Mouse (Mus musculus) stomach, embryonic 15.5 days (tissue): ENCODE measurements around the gene Nr1h3. TPM values are rescaled to one million over a fixed set of nuclear protein-coding genes. Genes with fewer than 3 reads are reported as not detected.
"Not testable (repeated sequence)": the region's sequence is repeated elsewhere in the genome, so short reads cannot be mapped to it uniquely, and the experiment has no call there.

Experiments used
- ATAC-seq: fragments of 200-750 bp; cut with Nextera tagmentation; 2 replicates; pipeline ENCODE4 v1.8.0; 2017; ENCODE audit warnings: low read depth, moderate number of reproducible peaks, moderate TSS enrichment; ENCODE audit not compliant: insufficient read depth, low FRiP score
- H3K27ac ChIP-seq: fragments of 300-500 bp; sonication (generic); 2 replicates; pipeline ENCODE4 v1.5.1; 2015; ENCODE audit warnings: mild to moderate bottlenecking, inconsistent platforms
- H3K27me3 ChIP-seq: fragments of 300-500 bp; sonication (generic); replicated peaks from 2 replicates; pipeline ENCODE4 v1.6.1; 2015; ENCODE audit warnings: inconsistent platforms
- H3K36me3 ChIP-seq: fragments of 300-500 bp; sonication (generic); 2 replicates; pipeline ENCODE4 v1.6.1; 2015; ENCODE audit warnings: inconsistent platforms
- H3K4me1 ChIP-seq: fragments of 300-500 bp; sonication (generic); 2 replicates; pipeline ENCODE4 v1.6.1; 2015; ENCODE audit warnings: inconsistent platforms
- H3K4me2 ChIP-seq: fragments of 300-500 bp; sonication (generic); 2 replicates; pipeline ENCODE4 v1.6.1; 2015; ENCODE audit warnings: mild to moderate bottlenecking, inconsistent platforms
- H3K4me3 ChIP-seq: fragments of 300-500 bp; sonication (generic); replicated peaks from 2 replicates; pipeline ENCODE4 v1.5.1; 2015; ENCODE audit warnings: inconsistent platforms
- H3K9ac ChIP-seq: fragments of 300-500 bp; sonication (generic); 2 replicates; pipeline ENCODE4 v1.6.1; 2015; ENCODE audit warnings: inconsistent platforms
- H3K9me3 ChIP-seq: fragments of 300-500 bp; sonication (generic); 2 replicates; pipeline ENCODE4 v1.6.1; 2016; ENCODE audit warnings: inconsistent platforms
- WGBS: fragments of 180-500 bp; shearing (Covaris S2); methylation state at CpG from one replicate; pipeline ENCODE4 v1.1.7; 2015; 5-methylcytosine and 5-hydroxymethylcytosine counted together
- polyA plus RNA-seq: library from polyadenylated mRNA; unstranded; fragments of >200 nt; fragmentation: Nextera tagmentation; extraction: Ambion mirVana; gene quantifications from 2 replicates; pipeline ENCODE4 v1.2.1, GENCODE M21; 2015

The Nr1h3 gene
- polyA plus RNA-seq, result 4.8 and 6.0 TPM in 2 replicates

- peak; percentile 95 for ATAC-seq
- Histone ChIP-seq H3K4me2 (peak within 1 kb of the TSS; percentile 65), H3K27ac (peak within 1 kb of the TSS; percentile 96), H3K9ac (peak within 1 kb of the TSS; percentile 61; the same call in 1 of the 2 replicates), H3K4me3 (peak within 1 kb of the TSS; percentile 58), H3K9me3 (no peaks in the 10 kb centered on the region), H3K4me1 (peaks cover 11% of the 10 kb centered on the region; the same call in 1 of the 2 replicates), H3K36me3 (peaks cover 7% of the 10 kb centered on the region), H3K27me3 (no peaks in the 10 kb centered on the region)
- WGBS, result 2% methylated on average over 28 of the region's 28 CpGs
Measured at GRCm38 (mm10) chr2:91202222-91202971, at the start of gene Nr1h3, which contains the start of gene Acp2. Gene Nr1h3 (minus strand): TSS chr2:91202834. Gene Acp2 (plus strand): TSS chr2:91202885.

- no peaks in the 10 kb centered on the region for H3K36me3 ChIP-seq
- WGBS, result 55% methylated on average over 4 of the region's 4 CpGs
- no peak overlapping the region for H3K4me3 ChIP-seq
- H3K27ac ChIP-seq, result no peak overlapping the region
- H3K4me1 ChIP-seq, result peaks cover 15% of the 10 kb centered on the region
- H3K27me3 ChIP-seq, result peaks cover 12% of the 10 kb centered on the region; the same call in 1 of the 2 replicates
- H3K4me2 ChIP-seq, result no peak overlapping the region
- H3K9me3 ChIP-seq, result no peaks in the 10 kb centered on the region
- H3K9ac ChIP-seq, result no peak overlapping the region
- no peak for ATAC-seq
Measured at GRCm38 (mm10) chr2:91252001-91252400, 49.4 kb upstream of the Nr1h3 start.

- WGBS, result 79% methylated on average over 4 of the region's 4 CpGs
- H3K36me3 ChIP-seq, result no peaks in the 10 kb centered on the region
- no peak overlapping the region for H3K4me2 ChIP-seq
- H3K4me1 ChIP-seq, result no peaks in the 10 kb centered on the region
- H3K27ac ChIP-seq, result no peak overlapping the region
- H3K9ac ChIP-seq, result no peak overlapping the region
- no peak for ATAC-seq
- no peaks in the 10 kb centered on the region for H3K9me3 ChIP-seq
- no peak overlapping the region for H3K4me3 ChIP-seq
- no peaks in the 10 kb centered on the region for H3K27me3 ChIP-seq
Measured at GRCm38 (mm10) chr2:91248366-91248765, 45.7 kb upstream of the Nr1h3 start.

- Histone ChIP-seq H3K9me3 (no peaks in the 10 kb centered on the region), H3K27ac (no peak overlapping the region), H3K9ac (no peak overlapping the region), H3K4me1 (no peaks in the 10 kb centered on the region), H3K27me3 (no peaks in the 10 kb centered on the region), H3K36me3 (no peaks in the 10 kb centered on the region), H3K4me2 (no peak overlapping the region), H3K4me3 (no peak overlapping the region)
- 63% methylated on average over 5 of the region's 5 CpGs for WGBS
- ATAC-seq, result peak; percentile 56; the same call in 1 of the 2 replicates
Measured at GRCm38 (mm10) chr2:91244557-91245228, 42.1 kb upstream of the Nr1h3 start.

GRCm38 (mm10) chr2:91243416-91243815 is 40.8 kb upstream of the Nr1h3 start:
- Histone ChIP-seq H3K36me3 (no peaks in the 10 kb centered on the region), H3K27ac (no peak overlapping the region), H3K4me1 (no peaks in the 10 kb centered on the region), H3K4me2 (no peak overlapping the region), H3K9me3 (no peaks in the 10 kb centered on the region), H3K27me3 (no peaks in the 10 kb centered on the region), H3K4me3 (no peak overlapping the region), H3K9ac (no peak overlapping the region)
- no peak for ATAC-seq
- 65% methylated on average over 3 of the region's 3 CpGs for WGBS

GRCm38 (mm10) chr2:91242547-91242946 is 39.9 kb upstream of the Nr1h3 start:
- Histone ChIP-seq H3K4me1 (no peaks in the 10 kb centered on the region), H3K4me2 (no peak overlapping the region), H3K36me3 (no peaks in the 10 kb centered on the region), H3K9me3 (no peaks in the 10 kb centered on the region), H3K4me3 (no peak overlapping the region), H3K27me3 (no peaks in the 10 kb centered on the region), H3K27ac (no peak overlapping the region), H3K9ac (no peak overlapping the region)
- 62% methylated on average over 5 of the region's 5 CpGs for WGBS
- no peak; the same call in 1 of the 2 replicates for ATAC-seq

- H3K4me1 ChIP-seq, H3K9ac ChIP-seq, H3K9me3 ChIP-seq, H3K36me3 ChIP-seq, H3K27me3 ChIP-seq: not testable (repeated sequence)
- ATAC-seq, result 0 out of 2 replicates have a peak, but pooled peaks have one; percentile 14
- peak overlapping the region; percentile 89 for H3K4me2 ChIP-seq
- H3K27ac ChIP-seq, result peak overlapping the region; percentile 97
- 13% methylated on average over 4 of the region's 4 CpGs for WGBS
- peak overlapping the region; percentile 64 for H3K4me3 ChIP-seq
Measured at GRCm38 (mm10) chr2:91237511-91238080, 35.0 kb upstream of the Nr1h3 start.

GRCm38 (mm10) chr2:91236601-91237510 is 34.2 kb upstream of the Nr1h3 start, which contains the start of gene Ddb2:
Gene Ddb2 (minus strand): TSS chr2:91236982.
- under 1% methylated on average over 44 of the region's 48 CpGs for WGBS
- Histone ChIP-seq H3K4me1 (0 out of 2 replicates have a peak, but pooled peaks cover 5% of the 10 kb centered on the region), H3K27ac (peak within 1 kb of the TSS; percentile 97), H3K4me2 (peak within 1 kb of the TSS; percentile 89), H3K4me3 (peak within 1 kb of the TSS; percentile 64), H3K9me3 (no peaks in the 10 kb centered on the region), H3K27me3 (no peaks in the 10 kb centered on the region), H3K36me3 (no peaks in the 10 kb centered on the region; the same call in 1 of the 2 replicates), H3K9ac (peak within 1 kb of the TSS; percentile 42; the same call in 1 of the 2 replicates)
- ATAC-seq, result peak; percentile 99

- ATAC-seq, result no peak
- no peak overlapping the region for H3K27ac ChIP-seq
- H3K4me2 ChIP-seq, result no peak overlapping the region
- no peak overlapping the region for H3K9ac ChIP-seq
- no peaks in the 10 kb centered on the region for H3K4me1 ChIP-seq
- no peaks in the 10 kb centered on the region for H3K9me3 ChIP-seq
- no peak overlapping the region for H3K4me3 ChIP-seq
- H3K36me3 ChIP-seq, result no peaks in the 10 kb centered on the region; the same call in 1 of the 2 replicates
- H3K27me3 ChIP-seq, result no peaks in the 10 kb centered on the region
- 84% methylated on average over 2 of the region's 2 CpGs for WGBS
Measured at GRCm38 (mm10) chr2:91229735-91230134, 27.1 kb upstream of the Nr1h3 start.

- no peak overlapping the region for H3K27ac ChIP-seq
- no peak for ATAC-seq
- H3K9me3 ChIP-seq, result no peaks in the 10 kb centered on the region
- no peak overlapping the region for H3K4me2 ChIP-seq
- no peak overlapping the region for H3K4me3 ChIP-seq
- no peaks in the 10 kb centered on the region for H3K36me3 ChIP-seq
- H3K4me1 ChIP-seq, result no peaks in the 10 kb centered on the region
- 80% methylated on average over 2 of the region's 2 CpGs for WGBS
- H3K27me3 ChIP-seq, result no peaks in the 10 kb centered on the region
- no peak overlapping the region for H3K9ac ChIP-seq
Measured at GRCm38 (mm10) chr2:91223614-91224013, 21.0 kb upstream of the Nr1h3 start.

- no peaks in the 10 kb centered on the region for H3K36me3 ChIP-seq
- WGBS, result 95% methylated on average over 3 of the region's 3 CpGs
- H3K27ac ChIP-seq, result no peak overlapping the region
- no peaks in the 10 kb centered on the region for H3K4me1 ChIP-seq
- no peaks in the 10 kb centered on the region for H3K9me3 ChIP-seq
- no peak overlapping the region for H3K4me3 ChIP-seq
- H3K4me2 ChIP-seq, result no peak overlapping the region
- no peaks in the 10 kb centered on the region for H3K27me3 ChIP-seq
- no peak overlapping the region for H3K9ac ChIP-seq
- ATAC-seq, result no peak
Measured at GRCm38 (mm10) chr2:91220501-91220900, 17.9 kb upstream of the Nr1h3 start.
